Mouse (Mus musculus) kidney, embryonic 16.5 days (tissue): ENCODE measurements around the gene Thumpd1. TPM values are rescaled to one million over a fixed set of nuclear protein-coding genes. Genes with fewer than 3 reads are reported as not detected.

ENCODE experiments used
- ATAC-seq: fragments of 200-750 bp; cut with Nextera tagmentation; 2 replicates; pipeline ENCODE4 v1.8.0; 2017; ENCODE audit warnings: moderate TSS enrichment; ENCODE audit not compliant: low FRiP score, low TSS enrichment
- H3K27ac ChIP-seq: fragments of 300-500 bp; sonication (generic); 2 replicates; pipeline ENCODE4 v1.5.1; 2014; ENCODE audit warnings: low read length
- H3K27me3 ChIP-seq: fragments of 300-500 bp; sonication (generic); 2 replicates; pipeline ENCODE4 v1.6.1; 2014; ENCODE audit warnings: low read length, control low read depth, mixed read lengths; ENCODE audit not compliant: insufficient read depth
- H3K36me3 ChIP-seq: fragments of 300-500 bp; sonication (generic); 2 replicates; pipeline ENCODE4 v1.6.1; 2014; ENCODE audit warnings: low read length, control low read depth, mixed read lengths; ENCODE audit not compliant: insufficient read depth
- H3K4me1 ChIP-seq: fragments of 300-500 bp; sonication (generic); 2 replicates; pipeline ENCODE4 v1.6.1; 2014; ENCODE audit warnings: low read length, control low read depth, mixed read lengths; ENCODE audit not compliant: insufficient read depth
- H3K4me2 ChIP-seq: fragments of 300-500 bp; sonication (generic); replicated peaks from 2 replicates; pipeline ENCODE4 v1.6.1; 2014; ENCODE audit warnings: low read depth, low read length
- H3K4me3 ChIP-seq: fragments of 300-500 bp; sonication (generic); 2 replicates; pipeline ENCODE4 v1.5.1; 2014; ENCODE audit warnings: mild to moderate bottlenecking, low read length
- H3K9ac ChIP-seq: fragments of 300-500 bp; sonication (generic); replicated peaks from 2 replicates; pipeline ENCODE4 v1.6.1; 2014; ENCODE audit warnings: low read length
- H3K9me3 ChIP-seq: fragments of 300-500 bp; sonication (generic); 2 replicates; pipeline ENCODE4 v1.6.1; 2016; ENCODE audit warnings: low read length, control low read depth
- WGBS: fragments of 180-500 bp; shearing (Covaris S2); extraction: QIAGEN DNeasy Blood & Tissue Kit; methylation state at CpG from one replicate; pipeline ENCODE4 v1.1.7; 2014; 5-methylcytosine and 5-hydroxymethylcytosine counted together
- polyA plus RNA-seq: library from polyadenylated mRNA; unstranded; fragments of >200 nt; fragmentation: Nextera tagmentation; extraction: Ambion mirVana; gene quantifications from 2 replicates; pipeline ENCODE4 v1.2.1, GENCODE M21; 2015

The Thumpd1 gene
- polyA plus RNA-seq: 84.4 and 85.7 TPM in 2 replicates

DNA sequence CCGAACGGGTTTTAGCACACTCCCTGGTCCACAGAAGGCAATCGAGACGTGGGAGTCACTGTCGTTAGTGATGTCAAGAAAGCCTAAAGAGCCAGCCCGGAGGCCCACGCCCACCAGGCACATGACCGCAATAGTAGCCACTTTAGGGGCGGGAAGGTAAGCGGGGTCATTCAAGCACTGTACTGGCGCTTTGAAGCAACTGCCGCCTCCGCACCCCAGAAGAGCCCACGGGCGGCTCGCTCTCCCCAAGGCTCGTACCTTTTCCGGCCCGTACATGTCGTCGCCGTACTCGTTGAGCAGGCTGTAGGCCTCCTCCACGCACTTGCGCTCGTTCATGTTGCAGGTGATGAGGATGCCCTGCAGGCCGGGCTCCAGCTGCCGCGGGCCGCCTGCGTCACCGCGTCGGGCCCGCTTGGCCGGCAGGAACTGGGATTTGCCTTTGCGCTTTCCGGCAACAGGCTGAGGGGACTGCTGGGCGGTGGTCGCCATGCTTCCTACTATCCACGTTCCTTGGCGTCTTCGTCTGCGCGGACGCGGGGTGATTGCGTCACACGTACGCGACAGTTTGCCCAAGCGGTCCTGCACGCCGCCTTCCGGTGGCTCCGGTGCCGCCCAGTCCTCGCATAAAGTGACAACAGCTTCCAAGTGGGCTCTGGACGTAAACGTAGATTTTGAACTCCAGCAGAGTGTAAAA, at the start of gene Thumpd1:
Thumpd1 (minus strand) TSS at position 546 of the 694 bp plus-strand sequence.
- H3K4me3 ChIP-seq: peak within 1 kb of the TSS; percentile 97
- peak within 1 kb of the TSS; percentile 74 for H3K27ac ChIP-seq
- H3K27me3 ChIP-seq: no peaks in the 10 kb centered on the region
- peaks cover 32% of the 10 kb centered on the region for H3K36me3 ChIP-seq
- H3K4me2 ChIP-seq: peak within 1 kb of the TSS; percentile 72
- ATAC-seq: peak; percentile 97
- peaks cover 5% of the 10 kb centered on the region for H3K4me1 ChIP-seq
- H3K9me3 ChIP-seq: no peaks in the 10 kb centered on the region
- H3K9ac ChIP-seq: peak within 1 kb of the TSS; percentile 97
- under 1% methylated on average over 60 of the region's 60 CpGs for WGBS

DNA sequence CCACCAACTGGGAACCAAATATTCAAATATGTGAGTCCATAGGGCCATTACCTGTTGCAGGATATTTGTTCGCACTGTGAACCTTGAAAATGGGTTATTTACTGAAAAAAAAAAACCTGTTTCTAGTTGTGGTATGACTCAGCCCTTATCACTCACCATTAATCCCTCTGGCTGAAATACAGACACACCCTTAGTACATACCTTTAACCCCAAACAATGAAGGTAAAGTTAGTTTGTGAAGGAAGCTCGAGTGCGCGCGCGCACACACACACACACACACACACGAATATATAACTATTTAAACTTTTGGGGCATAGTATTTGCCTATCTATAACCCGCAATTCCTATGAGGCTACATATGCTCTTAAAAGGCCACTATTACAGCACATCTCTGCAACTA, 49.3 kb upstream of the Thumpd1 start:
- H3K9ac ChIP-seq: no peak overlapping the region
- no peak overlapping the region for H3K27ac ChIP-seq
- no peak for ATAC-seq
- H3K9me3 ChIP-seq: no peaks in the 10 kb centered on the region
- no peak overlapping the region for H3K4me2 ChIP-seq
- H3K27me3 ChIP-seq: no peaks in the 10 kb centered on the region
- no peaks in the 10 kb centered on the region for H3K4me1 ChIP-seq
- H3K4me3 ChIP-seq: no peak overlapping the region
- H3K36me3 ChIP-seq: no peaks in the 10 kb centered on the region
- 96% methylated on average over 8 of the region's 8 CpGs for WGBS

GRCm38 (mm10) chr7:119766996-119767395, 46.4 kb upstream of the Thumpd1 start:
- no peak overlapping the region for H3K27ac ChIP-seq
- no peak overlapping the region for H3K4me3 ChIP-seq
- H3K9me3 ChIP-seq: no peaks in the 10 kb centered on the region
- no peak overlapping the region for H3K4me2 ChIP-seq
- 71% methylated on average over 6 of the region's 6 CpGs for WGBS
- H3K36me3 ChIP-seq: no peaks in the 10 kb centered on the region
- no peaks in the 10 kb centered on the region for H3K27me3 ChIP-seq
- ATAC-seq: no peak
- no peaks in the 10 kb centered on the region for H3K4me1 ChIP-seq
- no peak overlapping the region for H3K9ac ChIP-seq

GRCm38 (mm10) chr7:119764377-119764776, 43.8 kb upstream of the Thumpd1 start:
- WGBS: 88% methylated on average over 3 of the region's 3 CpGs
- no peak for ATAC-seq
- Histone ChIP-seq H3K4me1 (no peaks in the 10 kb centered on the region), H3K4me3 (no peak overlapping the region), H3K4me2 (no peak overlapping the region), H3K9ac (no peak overlapping the region), H3K27ac (no peak overlapping the region), H3K9me3 (no peaks in the 10 kb centered on the region), H3K27me3 (no peaks in the 10 kb centered on the region), H3K36me3 (no peaks in the 10 kb centered on the region)

- 52% methylated on average over 4 of the region's 4 CpGs for WGBS
- no peaks in the 10 kb centered on the region for H3K36me3 ChIP-seq
Observed at GRCm38 (mm10) chr7:119762166-119762697, 41.6 kb upstream of the Thumpd1 start.

DNA sequence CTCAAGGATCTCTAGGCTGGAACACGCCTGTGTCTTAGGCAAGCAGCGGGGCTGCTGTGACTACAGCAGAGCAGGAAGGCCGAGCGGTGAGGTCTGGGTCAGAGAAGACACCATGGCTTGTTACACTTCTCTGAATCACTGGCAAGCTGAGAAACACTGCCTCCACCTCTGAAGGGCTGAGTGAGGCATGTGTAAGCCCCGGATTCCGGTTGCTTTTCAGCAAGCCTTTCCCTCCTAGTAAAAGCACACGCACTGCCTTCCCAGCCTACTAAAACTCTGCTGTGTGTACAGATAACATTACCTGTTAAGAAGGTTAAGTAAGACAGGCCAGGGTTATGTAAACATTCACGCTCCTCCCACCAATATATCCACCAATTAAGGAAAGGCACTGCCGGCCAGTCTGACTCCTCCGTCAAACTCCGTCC, 39.9 kb upstream of the Thumpd1 start, which contains the start of gene Acsm3:
Acsm3 (plus strand) TSS at position 397 of the 425 bp plus-strand sequence.
- WGBS: 19% methylated on average over 11 of the region's 11 CpGs
- Histone ChIP-seq H3K36me3 (no peaks in the 10 kb centered on the region), H3K4me2 (peak within 1 kb of the TSS; percentile 38), H3K4me1 (no peaks in the 10 kb centered on the region), H3K27me3 (no peaks in the 10 kb centered on the region), H3K9ac (no peak within 1 kb of the TSS), H3K4me3 (0 out of 2 replicates have a peak within 1 kb of the TSS, but pooled peaks have one; percentile 15), H3K9me3 (no peaks in the 10 kb centered on the region), H3K27ac (no peak within 1 kb of the TSS)
- ATAC-seq: peak; percentile 57; the same call in 1 of the 2 replicates

More at GRCm38 (mm10) chr7:119762166-119762697, 41.6 kb upstream of the Thumpd1 start:
- no peak overlapping the region for H3K9ac ChIP-seq
- no peak for ATAC-seq
- H3K9me3 ChIP-seq: no peaks in the 10 kb centered on the region
- no peak overlapping the region for H3K4me2 ChIP-seq
- no peak overlapping the region for H3K4me3 ChIP-seq
- no peak overlapping the region for H3K27ac ChIP-seq
- H3K4me1 ChIP-seq: no peaks in the 10 kb centered on the region
- no peaks in the 10 kb centered on the region for H3K27me3 ChIP-seq

- WGBS: 85% methylated on average over 1 of the region's 1 CpGs
- H3K4me3 ChIP-seq: no peak overlapping the region
- ATAC-seq: no peak
- H3K9me3 ChIP-seq: no peaks in the 10 kb centered on the region
- no peak overlapping the region for H3K9ac ChIP-seq
- no peak overlapping the region for H3K4me2 ChIP-seq
- no peaks in the 10 kb centered on the region for H3K36me3 ChIP-seq
- no peak overlapping the region for H3K27ac ChIP-seq
- H3K27me3 ChIP-seq: no peaks in the 10 kb centered on the region
- no peaks in the 10 kb centered on the region for H3K4me1 ChIP-seq
Observed at GRCm38 (mm10) chr7:119753696-119754095, 33.1 kb upstream of the Thumpd1 start.

DNA sequence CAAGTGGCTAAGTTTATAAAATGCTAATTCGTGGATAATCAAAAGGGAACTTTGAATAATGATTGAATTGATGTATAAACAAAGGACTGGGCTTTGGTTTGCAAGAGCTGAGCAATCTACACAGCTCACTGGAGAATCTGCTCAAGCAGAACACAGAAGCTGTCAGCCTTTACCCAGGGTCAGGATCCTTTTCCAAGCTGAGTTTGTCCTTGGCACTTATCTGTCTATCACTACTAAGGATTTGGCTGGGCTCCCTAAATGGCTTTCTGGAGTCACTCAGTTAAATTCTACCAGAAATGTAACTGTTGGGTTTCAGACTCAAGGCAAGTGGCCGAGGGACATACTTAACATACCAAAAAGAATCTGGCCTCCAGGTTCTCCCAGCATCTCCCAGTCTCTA, 29.3 kb upstream of the Thumpd1 start:
- Histone ChIP-seq H3K9me3 (no peaks in the 10 kb centered on the region), H3K9ac (no peak overlapping the region), H3K27me3 (no peaks in the 10 kb centered on the region), H3K4me3 (no peak overlapping the region), H3K36me3 (no peaks in the 10 kb centered on the region), H3K4me2 (no peak overlapping the region), H3K4me1 (no peaks in the 10 kb centered on the region), H3K27ac (no peak overlapping the region)
- WGBS: 52% methylated on average over 2 of the region's 2 CpGs
- no peak for ATAC-seq

- no peaks in the 10 kb centered on the region for H3K36me3 ChIP-seq
- H3K9ac ChIP-seq: no peak overlapping the region
- ATAC-seq: no peak
- no peak overlapping the region for H3K27ac ChIP-seq
- no peak overlapping the region for H3K4me3 ChIP-seq
- H3K4me2 ChIP-seq: no peak overlapping the region
- no peaks in the 10 kb centered on the region for H3K27me3 ChIP-seq
- WGBS: 72% methylated on average over 1 of the region's 2 CpGs
- H3K9me3 ChIP-seq: no peaks in the 10 kb centered on the region
- 0 out of 2 replicates have a peak, but pooled peaks cover 4% of the 10 kb centered on the region for H3K4me1 ChIP-seq
Observed at GRCm38 (mm10) chr7:119748761-119749160, 28.2 kb upstream of the Thumpd1 start.

GRCm38 (mm10) chr7:119745869-119746268, 25.3 kb upstream of the Thumpd1 start:
- Histone ChIP-seq H3K27ac (no peak overlapping the region), H3K9me3 (no peaks in the 10 kb centered on the region), H3K4me1 (0 out of 2 replicates have a peak, but pooled peaks cover 4% of the 10 kb centered on the region), H3K9ac (no peak overlapping the region), H3K4me2 (no peak overlapping the region), H3K27me3 (no peaks in the 10 kb centered on the region), H3K36me3 (no peaks in the 10 kb centered on the region), H3K4me3 (no peak overlapping the region)
- 68% methylated on average over 1 of the region's 1 CpGs for WGBS
- ATAC-seq: 0 out of 2 replicates have a peak, but pooled peaks have one; percentile 28
